Mouse (Mus musculus) midbrain, embryonic 13.5 days (tissue): Measurements from ENCODE around the gene Vstm2l. TPM values are rescaled to one million over a fixed set of nuclear protein-coding genes. Genes with fewer than 3 reads are reported as not detected.
A peak's percentile ranks its signal among the peaks of the same experiment; 100 is the strongest.

Experiments
- ATAC-seq: fragments of 200-750 bp; cut with Nextera tagmentation; 2 replicates; pipeline ENCODE4 v1.8.0; 2017; ENCODE audit warnings: mild to moderate bottlenecking, moderate TSS enrichment, moderate library complexity
- H3K27ac ChIP-seq: fragments of 300-500 bp; sonication (generic); 2 replicates; pipeline ENCODE4 v1.5.1; 2015; ENCODE audit warnings: inconsistent platforms, mild to moderate bottlenecking, moderate library complexity
- H3K27me3 ChIP-seq: fragments of 300-500 bp; sonication (generic); 2 replicates; pipeline ENCODE4 v1.6.1; 2015; ENCODE audit warnings: mild to moderate bottlenecking, inconsistent platforms
- H3K36me3 ChIP-seq: fragments of 300-500 bp; sonication (generic); 2 replicates; pipeline ENCODE4 v1.6.1; 2015; ENCODE audit warnings: mild to moderate bottlenecking, inconsistent platforms
- H3K4me1 ChIP-seq: fragments of 300-500 bp; sonication (generic); replicated peaks from 2 replicates; pipeline ENCODE4 v1.6.1; 2015; ENCODE audit warnings: inconsistent platforms
- H3K4me2 ChIP-seq: fragments of 300-500 bp; sonication (generic); replicated peaks from 2 replicates; pipeline ENCODE4 v1.6.1; 2015; ENCODE audit warnings: moderate library complexity, mild to moderate bottlenecking, inconsistent platforms
- H3K4me3 ChIP-seq: fragments of 300-500 bp; sonication (generic); replicated peaks from 2 replicates; pipeline ENCODE4 v1.5.1; 2015; ENCODE audit warnings: mild to moderate bottlenecking, inconsistent platforms
- H3K9ac ChIP-seq: fragments of 300-500 bp; sonication (generic); replicated peaks from 2 replicates; pipeline ENCODE4 v1.6.1; 2015; ENCODE audit warnings: mild to moderate bottlenecking, inconsistent platforms
- H3K9me3 ChIP-seq: fragments of 300-500 bp; sonication (generic); 2 replicates; pipeline ENCODE4 v1.6.1; 2016; ENCODE audit warnings: mild to moderate bottlenecking, inconsistent platforms
- WGBS: fragments of 180-500 bp; shearing (Covaris S2); methylation state at CpG from one replicate; pipeline ENCODE4 v1.1.7; 2015; 5-methylcytosine and 5-hydroxymethylcytosine counted together
- polyA plus RNA-seq: library from polyadenylated mRNA; unstranded; fragments of >200 nt; fragmentation: Nextera tagmentation; extraction: Ambion mirVana; gene quantifications from 2 replicates; pipeline ENCODE4 v1.2.1, GENCODE M21; 2015

The Vstm2l gene
- polyA plus RNA-seq, 1 experiment from 2014 or later = 19.3 TPM

GRCm38 (mm10) chr2:157913204-157913636 lies 1.2 kb upstream of the Vstm2l start:
- H3K4me3 ChIP-seq = peak overlapping the region; percentile 59
- H3K9ac ChIP-seq = peak overlapping the region; percentile 28; the same call in 1 of the 2 replicates
- H3K27me3 ChIP-seq = peaks cover 35% of the 10 kb centered on the region
- H3K36me3 ChIP-seq = no peaks in the 10 kb centered on the region
- H3K9me3 ChIP-seq = no peaks in the 10 kb centered on the region
- ATAC-seq = no peak
- WGBS = under 1% methylated on average over 16 of the region's 16 CpGs
- H3K4me2 ChIP-seq = peak overlapping the region; percentile 74
- peaks cover 67% of the 10 kb centered on the region for H3K4me1 ChIP-seq
- H3K27ac ChIP-seq = peak overlapping the region; percentile 39; the same call in 1 of the 2 replicates

DNA sequence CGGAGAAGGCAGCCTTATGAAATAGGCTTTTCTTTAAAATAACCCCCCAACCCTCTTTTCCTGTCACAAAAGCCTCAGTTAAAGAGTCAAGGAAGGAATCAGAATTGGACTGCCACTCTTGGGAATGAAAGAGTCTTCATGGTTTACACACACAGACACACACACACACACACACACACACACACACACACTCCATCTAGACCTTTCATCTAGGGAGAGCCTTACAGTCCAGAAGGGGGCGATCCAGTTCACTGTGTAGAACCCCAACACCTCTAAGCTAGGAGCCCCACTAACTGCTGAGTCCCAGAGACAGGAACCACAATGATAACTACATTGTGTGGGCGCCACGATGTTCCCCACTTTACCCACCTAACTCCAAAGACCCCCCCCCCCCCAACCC lies 748 bp upstream of the Vstm2l start:
- Histone ChIP-seq H3K36me3 (no peaks in the 10 kb centered on the region), H3K4me2 (peak overlapping the region; percentile 74), H3K9ac (peak overlapping the region; percentile 28; the same call in 1 of the 2 replicates), H3K27ac (no peak overlapping the region), H3K4me1 (peaks cover 72% of the 10 kb centered on the region), H3K4me3 (peak overlapping the region; percentile 59), H3K9me3 (no peaks in the 10 kb centered on the region), H3K27me3 (peaks cover 35% of the 10 kb centered on the region)
- WGBS = 4% methylated on average over 4 of the region's 4 CpGs
- no peak for ATAC-seq

DNA sequence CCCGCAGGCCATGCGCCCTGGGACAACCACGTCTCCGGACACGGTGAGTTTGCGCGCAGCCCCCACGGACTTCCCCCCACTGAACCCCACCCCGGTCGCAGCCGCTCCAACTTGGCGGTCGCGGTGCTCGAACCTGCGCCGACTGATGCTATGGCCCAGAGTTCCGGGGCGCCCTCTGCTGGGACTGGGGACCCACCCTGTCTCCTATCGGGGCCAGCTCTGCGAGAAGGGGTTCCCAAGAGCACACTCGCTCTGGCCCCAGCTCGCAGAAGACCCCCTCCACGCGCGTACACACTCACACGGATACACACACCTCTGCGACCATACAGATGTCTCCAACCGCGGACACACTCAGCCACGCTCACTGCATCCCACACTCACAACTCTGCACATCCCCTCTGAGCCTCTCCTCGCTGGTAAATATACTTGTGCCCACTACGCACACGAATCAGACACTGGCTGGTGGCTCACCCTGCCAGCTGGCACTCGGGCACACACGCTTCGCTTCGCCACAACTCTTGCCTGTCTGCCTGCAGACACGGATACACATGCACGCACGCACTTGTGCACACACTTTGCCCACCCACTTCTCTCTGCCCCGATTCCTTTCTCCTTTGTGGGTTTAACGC lies 550 bp downstream of the Vstm2l start:
- Histone ChIP-seq H3K4me1 (peaks cover 78% of the 10 kb centered on the region), H3K9me3 (no peaks in the 10 kb centered on the region), H3K27me3 (peaks cover 35% of the 10 kb centered on the region), H3K9ac (peak overlapping the region; percentile 83), H3K4me2 (peak overlapping the region; percentile 74), H3K27ac (peak overlapping the region; percentile 79), H3K36me3 (no peaks in the 10 kb centered on the region), H3K4me3 (peak overlapping the region; percentile 59)
- peak; percentile 37 for ATAC-seq
- 39% methylated on average over 43 of the region's 43 CpGs for WGBS

- Histone ChIP-seq H3K27ac (0 out of 2 replicates have a peak overlapping the region, but pooled peaks have one; percentile 45), H3K4me1 (peaks cover 89% of the 10 kb centered on the region), H3K4me2 (peak overlapping the region; percentile 74), H3K9me3 (no peaks in the 10 kb centered on the region), H3K27me3 (peaks cover 30% of the 10 kb centered on the region), H3K9ac (0 out of 2 replicates have a peak overlapping the region, but pooled peaks have one; percentile 36), H3K4me3 (peak overlapping the region; percentile 14; the same call in 1 of the 2 replicates), H3K36me3 (no peaks in the 10 kb centered on the region)
- WGBS = 5% methylated on average over 10 of the region's 10 CpGs
- ATAC-seq = no peak
Measured at GRCm38 (mm10) chr2:157918529-157918928, 4.1 kb downstream of the Vstm2l start.

GRCm38 (mm10) chr2:157921551-157921950 lies 7.1 kb downstream of the Vstm2l start:
- peak overlapping the region; percentile 26; the same call in 1 of the 2 replicates for H3K9ac ChIP-seq
- peaks cover 4% of the 10 kb centered on the region; the same call in 1 of the 2 replicates for H3K27me3 ChIP-seq
- H3K9me3 ChIP-seq = no peaks in the 10 kb centered on the region
- H3K4me1 ChIP-seq = peaks cover 72% of the 10 kb centered on the region
- H3K4me2 ChIP-seq = peak overlapping the region; percentile 13
- ATAC-seq = no peak
- H3K27ac ChIP-seq = no peak overlapping the region
- H3K4me3 ChIP-seq = no peak overlapping the region
- H3K36me3 ChIP-seq = no peaks in the 10 kb centered on the region
- 77% methylated on average over 7 of the region's 7 CpGs for WGBS

DNA sequence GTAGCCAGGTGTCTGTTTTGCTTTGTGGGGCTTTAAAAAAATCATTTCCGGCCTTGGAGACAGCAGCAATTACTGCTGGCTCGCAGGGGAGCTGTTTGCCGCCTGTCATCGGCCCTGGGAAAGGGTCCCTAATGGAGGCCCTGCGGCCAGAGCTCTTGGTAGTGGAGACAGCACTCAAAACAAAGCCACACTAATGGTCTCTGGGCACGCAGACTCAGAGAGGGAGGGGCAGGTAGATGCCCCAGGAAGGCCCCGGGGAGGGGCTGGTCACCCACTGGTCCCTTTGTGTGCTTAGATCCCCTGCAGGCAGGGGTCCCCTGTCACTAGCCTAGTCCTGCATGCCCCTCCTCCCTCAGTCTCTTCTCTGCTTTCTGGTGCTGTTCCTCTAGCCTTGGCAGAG lies 9.0 kb downstream of the Vstm2l start:
- Histone ChIP-seq H3K4me1 (peaks cover 73% of the 10 kb centered on the region), H3K4me3 (no peak overlapping the region), H3K4me2 (peak overlapping the region; percentile 38), H3K9me3 (no peaks in the 10 kb centered on the region), H3K9ac (peak overlapping the region; percentile 39), H3K36me3 (no peaks in the 10 kb centered on the region), H3K27me3 (no peaks in the 10 kb centered on the region; the same call in 1 of the 2 replicates), H3K27ac (peak overlapping the region; percentile 70)
- ATAC-seq = 0 out of 2 replicates have a peak, but pooled peaks have one; percentile 22
- WGBS = 8% methylated on average over 7 of the region's 7 CpGs

- H3K27me3 ChIP-seq = no peaks in the 10 kb centered on the region; the same call in 1 of the 2 replicates
- WGBS = 71% methylated on average over 5 of the region's 5 CpGs
- H3K4me1 ChIP-seq = peaks cover 71% of the 10 kb centered on the region
- no peaks in the 10 kb centered on the region for H3K9me3 ChIP-seq
- no peak overlapping the region for H3K9ac ChIP-seq
- H3K4me2 ChIP-seq = no peak overlapping the region
- no peaks in the 10 kb centered on the region for H3K36me3 ChIP-seq
- H3K4me3 ChIP-seq = no peak overlapping the region
- no peak overlapping the region for H3K27ac ChIP-seq
- no peak for ATAC-seq
Measured at GRCm38 (mm10) chr2:157924504-157924903, 10.1 kb downstream of the Vstm2l start.

DNA sequence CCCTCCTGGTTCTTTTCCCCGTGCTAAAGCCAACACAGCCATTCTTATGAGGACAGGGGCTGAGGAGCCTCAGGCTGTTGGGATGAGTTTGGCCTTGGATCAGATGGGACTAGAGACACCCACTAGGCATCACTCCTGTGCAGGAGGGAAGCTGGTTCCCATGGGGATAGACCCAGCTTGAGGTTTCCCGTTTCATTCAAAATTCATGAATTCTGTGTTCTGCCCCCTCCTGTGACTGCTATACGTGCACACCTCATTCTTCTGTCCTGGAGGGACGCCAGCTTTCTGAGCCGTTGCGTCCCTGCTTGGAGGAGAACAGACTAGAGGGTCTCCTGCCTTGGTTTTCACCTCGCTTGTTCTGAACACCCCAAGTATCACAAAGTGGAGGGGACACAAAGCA lies 12.0 kb downstream of the Vstm2l start:
- H3K27ac ChIP-seq = peak overlapping the region; percentile 61
- H3K4me1 ChIP-seq = peaks cover 64% of the 10 kb centered on the region
- 41% methylated on average over 7 of the region's 7 CpGs for WGBS

DNA sequence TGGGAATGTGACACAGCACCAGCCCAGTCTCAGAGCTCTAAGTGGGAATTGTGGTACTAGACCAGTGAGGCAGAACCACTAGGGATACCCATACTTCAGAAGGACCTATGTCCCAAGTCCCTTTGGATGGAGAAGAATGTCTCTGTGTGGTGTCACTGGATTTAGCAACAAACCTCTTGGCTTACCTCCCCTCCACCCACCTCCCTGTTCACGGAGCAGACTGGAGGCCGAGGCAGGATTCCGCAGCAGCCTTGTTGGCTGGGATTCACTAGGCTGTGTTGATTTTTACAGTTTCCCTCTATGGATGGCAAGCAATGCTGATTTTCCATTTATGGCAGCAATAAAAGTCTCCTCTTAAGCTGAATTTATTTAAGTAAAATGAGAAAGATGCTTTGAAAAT lies 12.5 kb downstream of the Vstm2l start:
- no peak overlapping the region for H3K4me3 ChIP-seq
- no peak for ATAC-seq
- H3K4me2 ChIP-seq = peak overlapping the region; percentile 24; the same call in 1 of the 2 replicates
- no peaks in the 10 kb centered on the region for H3K27me3 ChIP-seq
- H3K36me3 ChIP-seq = no peaks in the 10 kb centered on the region
- H3K27ac ChIP-seq = peak overlapping the region; percentile 61
- peaks cover 60% of the 10 kb centered on the region for H3K4me1 ChIP-seq
- 73% methylated on average over 3 of the region's 3 CpGs for WGBS
- no peaks in the 10 kb centered on the region for H3K9me3 ChIP-seq
- H3K9ac ChIP-seq = 0 out of 2 replicates have a peak overlapping the region, but pooled peaks have one; percentile 45

More for the DNA sequence above, 12.0 kb downstream of the Vstm2l start:
- Histone ChIP-seq H3K9me3 (no peaks in the 10 kb centered on the region), H3K4me3 (no peak overlapping the region), H3K9ac (0 out of 2 replicates have a peak overlapping the region, but pooled peaks have one; percentile 45), H3K27me3 (no peaks in the 10 kb centered on the region; the same call in 1 of the 2 replicates), H3K36me3 (no peaks in the 10 kb centered on the region), H3K4me2 (no peak overlapping the region)
- no peak for ATAC-seq

GRCm38 (mm10) chr2:157927397-157927796 lies 12.9 kb downstream of the Vstm2l start:
- Histone ChIP-seq H3K36me3 (no peaks in the 10 kb centered on the region), H3K27ac (peak overlapping the region; percentile 61), H3K9ac (peak overlapping the region; percentile 45; the same call in 1 of the 2 replicates), H3K4me1 (peaks cover 55% of the 10 kb centered on the region), H3K27me3 (no peaks in the 10 kb centered on the region), H3K4me3 (no peak overlapping the region), H3K9me3 (no peaks in the 10 kb centered on the region), H3K4me2 (peak overlapping the region; percentile 24)
- WGBS = 49% methylated on average over 20 of the region's 20 CpGs
- ATAC-seq = no peak

GRCm38 (mm10) chr2:157927815-157928214 lies 13.4 kb downstream of the Vstm2l start:
- peak overlapping the region; percentile 24; the same call in 1 of the 2 replicates for H3K4me2 ChIP-seq
- H3K4me3 ChIP-seq = no peak overlapping the region
- peaks cover 51% of the 10 kb centered on the region for H3K4me1 ChIP-seq
- H3K9me3 ChIP-seq = no peaks in the 10 kb centered on the region
- no peaks in the 10 kb centered on the region for H3K36me3 ChIP-seq
- peak overlapping the region; percentile 61 for H3K27ac ChIP-seq
- H3K27me3 ChIP-seq = no peaks in the 10 kb centered on the region
- no peak for ATAC-seq
- peak overlapping the region; percentile 45; the same call in 1 of the 2 replicates for H3K9ac ChIP-seq
- 13% methylated on average over 2 of the region's 2 CpGs for WGBS

DNA sequence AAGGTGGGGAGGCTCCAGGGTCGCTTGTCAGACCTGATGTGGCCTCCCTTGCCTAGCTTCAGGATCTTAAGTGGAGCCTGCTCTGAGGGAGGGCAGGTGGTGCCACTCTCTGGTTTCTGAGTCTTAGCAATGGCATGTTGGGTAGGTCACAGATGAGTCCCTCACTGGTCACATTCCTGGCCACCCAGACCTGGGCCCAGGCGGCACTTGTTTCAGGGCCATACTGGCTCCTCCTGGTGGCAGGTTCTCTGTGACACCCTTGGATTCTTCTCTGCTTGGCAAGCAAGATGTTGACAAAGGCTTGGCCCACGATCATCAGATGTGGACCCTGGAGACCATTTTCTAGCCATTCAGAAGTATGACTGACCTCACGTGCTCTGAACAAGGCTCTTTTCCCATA lies 18.2 kb downstream of the Vstm2l start:
- no peak overlapping the region for H3K4me3 ChIP-seq
- H3K27ac ChIP-seq = no peak overlapping the region
- H3K36me3 ChIP-seq = peaks cover 16% of the 10 kb centered on the region
- H3K9me3 ChIP-seq = no peaks in the 10 kb centered on the region
- peaks cover 33% of the 10 kb centered on the region for H3K4me1 ChIP-seq
- no peaks in the 10 kb centered on the region for H3K27me3 ChIP-seq
- 77% methylated on average over 4 of the region's 4 CpGs for WGBS
- no peak for ATAC-seq
- no peak overlapping the region for H3K4me2 ChIP-seq
- no peak overlapping the region for H3K9ac ChIP-seq
